Mouse (Mus musculus) adrenal gland, adult (tissue): ENCODE measurements around the gene Gm13278.
A peak's percentile ranks its signal among the peaks of the same experiment; 100 is the strongest.
"Not testable (repeated sequence)": the region's sequence is repeated elsewhere in the genome, so short reads cannot be mapped to it uniquely, and the experiment has no call there.

ENCODE experiments used
- DNase-seq, 2 experiments: peaks; one replicate each; pipeline ENCODE4 v3.0.0; 2022 to 2023; ENCODE audit warnings: low spot score in 1 of 2; ENCODE audit not compliant: inconsistent age in 2 of 2

Gm13278 gene

DNA sequence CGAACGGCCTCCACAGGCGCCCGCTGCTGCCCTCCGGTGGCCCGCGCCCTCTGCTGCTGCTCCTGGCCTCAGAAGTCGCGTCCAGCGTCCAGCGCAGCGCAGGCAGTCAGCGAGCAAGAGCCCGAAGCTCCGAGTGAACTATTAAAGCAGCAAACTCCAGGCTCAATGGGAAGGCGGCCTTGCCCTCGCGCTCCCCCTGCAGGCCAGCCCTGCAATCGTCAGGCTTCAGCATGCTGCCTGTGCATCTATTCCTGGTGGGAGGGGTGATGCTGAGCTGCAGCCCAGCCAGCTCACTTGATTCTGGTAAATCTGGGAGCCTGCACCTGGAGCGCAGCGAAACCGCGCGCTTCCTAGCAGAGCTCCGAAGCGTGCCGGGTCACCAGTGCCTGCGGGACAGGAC is 2.9 kb upstream of the Gm13278 start, which contains the start of gene Gm13277:
TSS of gene Gm13277 (plus strand) at position 231 of the 400 bp plus-strand sequence.
- DNase-seq, result peak; percentile 72 to 84

DNA sequence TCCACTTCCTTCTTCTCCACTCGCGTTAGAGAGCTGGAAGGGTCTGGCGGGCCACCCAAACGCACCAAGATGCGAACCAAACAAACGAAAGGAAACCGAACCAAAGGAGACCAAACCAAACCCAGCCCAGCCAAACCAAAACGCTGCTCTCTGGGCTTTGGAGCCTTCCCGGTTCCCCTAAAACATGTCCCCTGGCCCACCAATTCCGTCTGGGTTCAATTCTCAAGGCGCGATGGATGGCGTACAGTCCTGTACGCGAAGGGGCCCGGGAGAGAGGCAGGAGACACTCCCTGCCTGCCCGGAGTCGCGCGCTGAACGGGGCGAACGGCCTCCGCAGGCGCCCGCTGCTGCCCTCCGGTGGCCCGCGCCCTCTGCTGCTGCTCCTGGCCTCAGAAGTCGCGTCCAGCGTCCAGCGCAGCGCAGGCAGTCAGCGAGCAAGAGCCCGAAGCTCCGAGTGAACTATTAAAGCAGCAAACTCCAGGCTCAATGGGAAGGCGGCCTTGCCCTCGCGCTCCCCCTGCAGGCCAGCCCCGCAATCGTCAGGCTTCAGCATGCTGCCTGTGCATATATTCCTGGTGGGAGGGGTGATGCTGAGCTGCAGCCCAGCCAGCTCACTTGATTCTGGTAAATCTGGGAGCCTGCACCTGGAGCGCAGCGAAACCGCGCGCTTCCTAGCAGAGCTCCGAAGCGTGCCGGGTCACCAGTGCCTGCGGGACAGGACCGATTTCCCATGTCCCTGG is 2.8 kb downstream of the Gm13278 start, which contains the start of gene Gm13275:
TSS of gene Gm13275 (plus strand) at position 552 of the 740 bp plus-strand sequence.
- DNase-seq, result peak; percentile 78 to 97

DNA sequence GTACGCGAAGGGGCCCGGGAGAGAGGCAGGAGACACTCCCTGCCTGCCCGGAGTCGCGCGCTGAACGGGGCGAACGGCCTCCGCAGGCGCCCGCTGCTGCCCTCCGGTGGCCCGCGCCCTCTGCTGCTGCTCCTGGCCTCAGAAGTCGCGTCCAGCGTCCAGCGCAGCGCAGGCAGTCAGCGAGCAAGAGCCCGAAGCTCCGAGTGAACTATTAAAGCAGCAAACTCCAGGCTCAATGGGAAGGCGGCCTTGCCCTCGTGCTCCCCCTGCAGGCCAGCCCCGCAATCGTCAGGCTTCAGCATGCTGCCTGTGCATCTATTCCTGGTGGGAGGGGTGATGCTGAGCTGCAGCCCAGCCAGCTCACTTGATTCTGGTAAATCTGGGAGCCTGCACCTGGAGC is 5.7 kb downstream of the Gm13278 start, which contains the start of gene Gm13279:
TSS of gene Gm13279 (plus strand) at position 301 of the 400 bp plus-strand sequence.
- DNase-seq, result not testable (repeated sequence)

DNA sequence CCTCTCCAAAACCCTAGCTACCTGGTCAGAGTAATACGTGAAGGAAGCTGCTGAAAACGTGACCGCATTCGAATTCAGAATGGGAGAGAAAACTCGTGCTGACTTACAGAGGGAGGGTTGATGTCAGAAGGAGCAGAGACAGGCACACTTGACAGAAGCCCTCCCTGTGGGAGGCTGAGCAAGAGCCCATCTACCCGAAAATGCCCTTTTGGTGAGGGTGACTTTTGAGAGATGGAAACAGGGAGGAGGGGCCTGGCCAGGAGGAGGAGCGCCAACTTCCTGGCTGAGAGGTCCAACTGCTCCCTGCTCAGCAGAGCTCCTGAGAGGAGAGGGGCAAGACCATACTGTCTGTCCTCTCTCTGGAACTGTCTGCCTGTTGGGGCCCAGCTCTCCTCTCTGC is 8.0 kb downstream of the Gm13278 start, which contains the start of gene Gm13285:
TSS of gene Gm13285 (plus strand) at position 301 of the 400 bp plus-strand sequence.
- peak in 1 of 2 experiments; percentile 22 for DNase-seq

DNA sequence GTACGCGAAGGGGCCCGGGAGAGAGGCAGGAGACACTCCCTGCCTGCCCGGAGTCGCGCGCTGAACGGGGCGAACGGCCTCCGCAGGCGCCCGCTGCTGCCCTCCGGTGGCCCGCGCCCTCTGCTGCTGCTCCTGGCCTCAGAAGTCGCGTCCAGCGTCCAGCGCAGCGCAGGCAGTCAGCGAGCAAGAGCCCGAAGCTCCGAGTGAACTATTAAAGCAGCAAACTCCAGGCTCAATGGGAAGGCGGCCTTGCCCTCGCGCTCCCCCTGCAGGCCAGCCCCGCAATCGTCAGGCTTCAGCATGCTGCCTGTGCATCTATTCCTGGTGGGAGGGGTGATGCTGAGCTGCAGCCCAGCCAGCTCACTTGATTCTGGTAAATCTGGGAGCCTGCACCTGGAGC is 11.6 kb downstream of the Gm13278 start, which contains the start of gene Gm13287:
TSS of gene Gm13287 (plus strand) at position 301 of the 400 bp plus-strand sequence.
- not testable (repeated sequence) for DNase-seq

DNA sequence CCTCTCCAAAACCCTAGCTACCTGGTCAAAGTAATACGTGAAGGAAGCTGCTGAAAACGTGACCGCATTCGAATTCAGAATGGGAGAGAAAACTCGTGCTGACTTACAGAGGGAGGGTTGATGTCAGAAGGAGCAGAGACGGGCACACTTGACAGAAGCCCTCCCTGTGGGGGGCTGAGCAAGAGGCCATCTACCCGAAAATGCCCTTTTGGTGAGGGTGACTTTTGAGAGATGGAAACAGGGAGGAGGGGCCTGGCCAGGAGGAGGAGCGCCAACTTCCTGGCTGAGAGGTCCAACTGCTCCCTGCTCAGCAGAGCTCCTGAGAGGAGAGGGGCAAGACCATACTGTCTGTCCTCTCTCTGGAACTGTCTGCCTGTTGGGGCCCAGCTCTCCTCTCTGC is 13.9 kb downstream of the Gm13278 start, which contains the start of gene Gm13288:
TSS of gene Gm13288 (plus strand) at position 301 of the 400 bp plus-strand sequence.
- DNase-seq, result not testable (repeated sequence)

DNA sequence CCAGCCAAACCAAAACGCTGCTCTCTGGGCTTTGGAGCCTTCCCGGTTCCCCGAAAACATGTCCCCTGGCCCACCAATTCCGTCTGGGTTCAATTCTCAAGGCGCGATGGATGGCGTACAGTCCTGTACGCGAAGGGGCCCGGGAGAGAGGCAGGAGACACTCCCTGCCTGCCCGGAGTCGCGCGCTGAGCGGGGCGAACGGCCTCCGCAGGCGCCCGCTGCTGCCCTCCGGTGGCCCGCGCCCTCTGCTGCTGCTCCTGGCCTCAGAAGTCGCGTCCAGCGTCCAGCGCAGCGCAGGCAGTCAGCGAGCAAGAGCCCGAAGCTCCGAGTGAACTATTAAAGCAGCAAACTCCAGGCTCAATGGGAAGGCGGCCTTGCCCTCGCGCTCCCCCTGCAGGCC is 14.4 kb downstream of the Gm13278 start:
- DNase-seq, result peak; percentile 56 to 76

DNA sequence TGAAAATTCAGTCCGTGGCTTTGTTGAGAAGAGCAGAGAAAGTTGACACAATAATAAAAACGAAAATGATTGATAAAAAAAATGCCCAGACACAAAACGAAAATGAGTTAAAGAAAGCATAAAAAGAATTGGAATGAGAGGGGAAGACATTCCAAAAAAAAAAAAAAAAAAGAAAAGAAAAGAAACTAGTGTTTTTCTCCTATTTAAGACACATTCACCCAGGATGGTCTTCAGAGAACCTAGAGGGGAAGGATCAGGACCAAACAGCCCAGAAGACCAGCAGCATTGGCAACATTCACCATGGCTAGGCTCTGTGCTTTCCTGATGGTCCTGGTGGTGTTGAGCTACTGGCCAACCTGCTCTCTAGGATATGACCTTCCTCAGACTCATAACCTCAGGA is 24.6 kb downstream of the Gm13278 start, which contains the start of gene Ifna7:
TSS of gene Ifna7 (plus strand) at position 301 of the 400 bp plus-strand sequence.
- no peak for DNase-seq

DNA sequence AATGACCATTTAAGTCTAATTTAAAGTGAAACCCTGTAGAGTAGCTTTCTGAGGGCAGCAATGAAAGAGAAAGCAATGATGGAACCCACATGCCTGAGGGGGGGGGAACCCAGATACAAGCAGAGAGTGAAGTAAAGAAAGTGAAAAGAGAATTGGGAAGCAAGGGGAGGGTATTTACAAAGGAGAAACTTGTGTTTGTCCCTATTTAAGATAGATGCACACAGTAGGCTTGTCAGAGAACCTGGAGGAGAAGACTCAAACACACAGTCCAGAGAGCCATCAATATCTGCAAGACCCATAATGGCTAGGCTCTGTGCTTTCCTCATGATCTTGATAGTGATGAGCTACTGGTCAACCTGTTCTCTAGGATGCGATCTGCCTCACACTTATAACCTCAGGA is 28.3 kb downstream of the Gm13278 start, which contains the start of gene Ifna11:
TSS of gene Ifna11 (plus strand) at position 301 of the 400 bp plus-strand sequence.
- no peak for DNase-seq

DNA sequence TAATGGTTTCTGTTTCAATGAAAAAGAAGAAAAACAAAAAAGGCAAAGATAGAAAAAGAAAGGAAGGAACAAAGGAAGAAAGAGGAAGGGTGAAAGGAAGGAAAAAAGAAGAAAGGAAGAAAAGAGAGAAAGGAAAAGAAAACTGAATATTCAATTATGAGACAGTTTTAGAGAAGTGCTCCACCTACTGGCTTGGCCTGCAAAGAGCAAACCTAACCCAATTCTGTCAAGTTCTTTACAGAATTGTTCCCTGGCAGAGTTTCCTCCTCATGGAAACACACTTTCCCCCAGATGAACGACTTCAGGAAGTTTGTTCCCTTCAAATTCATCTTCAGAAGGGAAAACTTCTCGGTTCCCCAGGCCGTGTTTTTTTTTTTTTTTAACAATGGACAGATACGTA is 31.6 kb downstream of the Gm13278 start:
- peak in 1 of 2 experiments; percentile 32 for DNase-seq

DNA sequence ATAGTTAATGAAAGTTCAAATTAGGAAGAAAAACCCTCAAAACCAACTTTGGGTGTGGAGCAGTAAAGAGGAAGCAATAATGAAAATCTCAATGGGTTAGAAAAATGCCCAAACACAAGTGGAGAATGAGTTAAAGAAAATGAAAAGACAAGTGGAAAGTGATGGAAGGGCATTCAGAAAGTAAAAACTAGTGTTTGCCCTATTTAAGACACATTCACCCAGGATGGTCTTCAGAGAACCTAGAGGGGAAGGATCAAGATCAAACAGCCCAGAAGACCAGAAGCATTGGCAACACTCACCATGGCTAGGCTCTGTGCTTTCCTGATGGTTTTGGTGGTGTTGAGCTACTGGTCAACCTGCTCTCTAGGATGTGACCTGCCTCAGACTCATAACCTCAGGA is 35.8 kb downstream of the Gm13278 start, which contains the start of gene Ifna6:
TSS of gene Ifna6 (plus strand) at position 301 of the 400 bp plus-strand sequence.
- not testable (repeated sequence) for DNase-seq

DNA sequence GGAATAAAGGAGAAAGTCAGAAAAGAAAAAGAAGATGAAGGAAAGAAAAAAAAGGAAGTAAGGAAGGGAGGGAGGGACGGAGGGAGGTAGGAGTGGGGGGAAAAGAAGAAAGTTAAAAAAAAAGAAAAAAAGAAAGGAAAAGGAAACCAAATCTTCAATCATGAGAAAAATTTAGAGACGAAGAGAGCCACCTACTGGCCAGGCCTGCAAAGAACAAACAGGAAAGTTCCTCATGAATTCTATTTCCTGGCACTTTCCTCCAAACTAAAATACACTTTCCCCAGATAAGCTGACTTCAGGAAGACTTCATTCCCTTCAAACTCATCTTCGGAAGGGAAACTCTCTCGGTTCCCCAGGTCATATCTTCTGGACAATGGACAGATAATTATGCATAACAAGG is 39.2 kb downstream of the Gm13278 start:
- DNase-seq, result peak in 1 of 2 experiments; percentile 41

DNA sequence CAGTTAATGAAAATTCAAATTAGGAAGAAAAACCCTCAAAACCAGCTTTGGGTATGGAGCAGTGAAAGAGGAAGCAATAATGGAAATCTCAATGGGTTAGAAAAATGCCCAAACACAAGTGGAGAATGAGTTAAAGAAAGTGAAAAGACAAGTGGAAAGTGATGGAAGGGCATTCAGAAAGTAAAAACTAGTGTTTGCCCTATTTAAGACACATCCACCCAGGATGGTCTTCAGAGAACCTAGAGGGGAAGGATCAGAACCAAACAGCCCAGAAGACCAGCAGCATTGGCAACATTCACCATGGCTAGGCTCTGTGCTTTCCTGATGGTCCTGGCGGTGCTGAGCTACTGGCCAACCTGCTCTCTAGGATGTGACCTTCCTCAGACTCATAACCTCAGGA is 43.9 kb downstream of the Gm13278 start, which contains the start of gene Ifna5:
TSS of gene Ifna5 (plus strand) at position 301 of the 400 bp plus-strand sequence.
- DNase-seq, result not testable (repeated sequence)

DNA sequence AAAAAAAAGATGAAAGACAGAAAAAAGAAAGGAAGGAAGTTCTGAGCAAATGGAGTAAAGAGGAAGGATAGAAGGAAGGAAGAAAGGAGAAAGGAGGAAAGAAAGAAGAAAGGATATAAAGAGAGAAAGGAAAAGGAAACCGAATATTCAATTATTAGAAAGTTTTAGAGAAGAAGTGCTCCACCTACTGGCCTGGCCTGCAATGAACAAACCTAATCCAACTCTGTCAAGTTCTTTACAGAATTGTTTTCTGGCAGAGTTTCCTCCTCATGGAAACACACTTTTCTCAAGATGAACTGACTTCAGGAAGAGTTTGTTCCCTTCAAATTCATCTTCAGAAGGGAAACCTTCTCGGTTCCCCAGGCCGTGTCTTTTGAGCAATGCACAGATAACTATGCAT is 47.5 kb downstream of the Gm13278 start:
- peak in 1 of 2 experiments; percentile 35 for DNase-seq

DNA sequence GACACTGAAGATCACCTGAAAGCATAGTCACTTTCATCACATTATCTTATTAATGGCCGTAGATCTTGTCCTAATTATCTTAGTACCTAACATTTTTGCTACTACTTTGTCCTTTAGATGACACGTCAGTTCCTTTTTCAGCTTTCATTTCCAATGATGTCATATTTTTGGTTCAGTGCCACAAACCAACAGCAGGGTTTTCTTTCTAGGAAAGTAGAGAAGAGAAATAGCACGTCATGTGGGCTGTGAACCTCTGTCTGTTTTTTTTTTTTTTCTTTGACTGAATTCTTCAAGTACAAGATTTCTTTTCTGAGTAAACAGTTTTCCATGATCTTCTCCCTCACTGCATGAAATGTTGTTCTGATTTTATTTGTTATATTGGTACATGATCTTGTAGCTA is 48.7 kb downstream of the Gm13278 start:
- DNase-seq, result no peak

DNA sequence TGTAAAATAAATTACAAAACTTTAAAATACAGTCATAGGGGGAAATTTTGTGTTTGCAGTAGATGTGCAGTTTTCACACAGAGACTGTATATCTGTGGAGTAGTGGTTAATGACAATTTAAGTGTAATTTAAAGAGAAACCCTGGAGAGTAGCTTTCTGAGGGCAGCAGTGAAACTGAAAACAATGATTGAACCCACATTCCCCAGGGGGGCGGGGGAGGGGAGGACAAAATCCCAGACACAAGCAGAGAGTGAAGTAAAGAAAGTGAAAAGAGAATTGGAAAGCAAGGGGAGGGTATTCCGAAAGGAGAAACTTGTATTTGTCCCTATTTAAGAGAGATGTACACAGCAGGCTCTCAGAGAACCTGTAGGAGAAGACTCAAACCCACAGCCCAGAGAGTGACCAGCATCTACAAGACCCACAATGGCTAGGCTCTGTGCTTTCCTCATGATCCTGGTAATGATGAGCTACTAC is 50.1 kb downstream of the Gm13278 start, which contains the start of gene Ifna4:
TSS of gene Ifna4 (plus strand) at position 424 of the 474 bp plus-strand sequence.
- no peak for DNase-seq
